Mouse (Mus musculus) liver, postnatal 0 days (tissue): ENCODE results near the gene Tmem120a.

Source experiments
- CTCF ChIP-seq: sonication (generic); IDR thresholded peaks from 2 replicates; pipeline ENCODE4 v1.5.1; 2016; ENCODE audit warnings: antibody characterized with exemption, low read depth
- EP300 ChIP-seq: IDR thresholded peaks from 2 replicates; pipeline ENCODE4 v1.6.1; 2016; ENCODE audit warnings: antibody characterized with exemption, low read depth, mild to moderate bottlenecking

DNA sequence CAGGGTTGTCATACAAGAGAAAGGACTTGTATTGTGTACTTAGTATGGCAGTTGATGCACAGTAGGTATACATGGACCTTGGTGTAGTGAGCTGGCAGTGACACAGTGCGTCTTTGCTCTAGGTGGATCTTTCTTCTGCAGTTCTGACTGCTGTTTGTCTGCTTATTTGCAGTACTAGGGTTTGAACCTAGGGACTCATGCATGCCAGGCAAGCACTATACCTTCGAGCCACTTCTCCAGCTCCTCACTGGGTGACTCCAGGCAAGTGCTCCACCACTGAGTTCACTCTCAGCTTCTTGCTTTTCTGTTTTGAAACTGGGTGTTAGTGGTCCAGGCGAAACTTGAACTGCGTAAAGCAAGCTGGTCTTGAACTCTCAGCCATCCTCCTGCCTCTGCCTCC is 42.6 kb downstream of the Tmem120a start:
- TF ChIP-seq CTCF = no peak
- no peak for TF ChIP-seq EP300
